Mouse (Mus musculus) telencephalon, adult 2 months (tissue): ENCODE data around the gene Hoxd1.

Experiments used
- DNase-seq: peaks from one replicate; pipeline ENCODE4 v3.0.0-alpha.2; 2011; ENCODE audit warnings: low read depth, low spot score

Gene Hoxd1

GRCm38 (mm10) chr2:74762522-74763244 lies at the start of gene Hoxd1:
Hoxd1 (plus strand) TSS chr2:74762980.
- no peak for DNase-seq

DNA sequence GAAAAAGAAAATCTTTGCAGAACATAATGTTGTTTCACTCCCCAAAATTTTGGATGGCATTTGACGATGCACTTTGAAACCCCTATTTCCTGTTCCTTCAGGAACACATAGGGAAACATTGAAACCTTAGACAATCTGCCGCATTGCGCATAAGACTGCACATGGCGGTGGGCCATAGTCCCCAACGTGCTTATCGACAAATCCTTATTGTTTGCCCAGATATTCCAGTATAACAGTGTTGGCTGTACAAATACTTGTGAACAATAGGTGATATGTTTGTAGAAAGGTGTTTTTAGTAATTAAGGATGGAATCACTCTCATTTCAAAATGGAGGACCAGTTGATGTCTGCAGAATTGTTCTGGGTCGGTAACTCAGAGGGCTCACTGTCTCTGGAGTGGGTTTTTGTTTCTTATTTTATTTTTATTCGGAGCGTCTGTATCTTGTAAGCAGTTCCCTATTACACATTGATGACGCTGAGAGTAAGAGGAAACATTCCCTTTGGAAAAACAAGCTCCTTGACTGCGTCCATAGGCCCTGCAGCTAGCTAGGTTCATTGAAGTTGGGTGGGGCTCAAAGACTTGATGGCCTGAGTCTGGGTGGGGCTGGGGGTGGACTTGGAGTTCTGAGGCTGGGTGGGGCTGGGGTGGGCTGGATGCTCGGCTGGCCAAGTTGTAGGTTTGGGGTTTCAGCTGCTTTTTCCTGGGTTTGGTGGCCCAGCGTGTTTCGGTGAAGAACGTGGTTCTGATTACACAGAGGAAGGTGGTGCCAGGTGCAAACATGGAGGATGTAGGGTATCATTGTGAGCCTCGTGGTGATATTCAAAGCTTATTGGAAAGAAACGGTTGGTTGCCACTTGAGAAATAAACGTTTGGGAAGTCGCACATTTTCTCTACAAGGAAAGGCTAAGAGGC lies 49.3 kb upstream of the Hoxd1 start:
- DNase-seq: no peak

DNA sequence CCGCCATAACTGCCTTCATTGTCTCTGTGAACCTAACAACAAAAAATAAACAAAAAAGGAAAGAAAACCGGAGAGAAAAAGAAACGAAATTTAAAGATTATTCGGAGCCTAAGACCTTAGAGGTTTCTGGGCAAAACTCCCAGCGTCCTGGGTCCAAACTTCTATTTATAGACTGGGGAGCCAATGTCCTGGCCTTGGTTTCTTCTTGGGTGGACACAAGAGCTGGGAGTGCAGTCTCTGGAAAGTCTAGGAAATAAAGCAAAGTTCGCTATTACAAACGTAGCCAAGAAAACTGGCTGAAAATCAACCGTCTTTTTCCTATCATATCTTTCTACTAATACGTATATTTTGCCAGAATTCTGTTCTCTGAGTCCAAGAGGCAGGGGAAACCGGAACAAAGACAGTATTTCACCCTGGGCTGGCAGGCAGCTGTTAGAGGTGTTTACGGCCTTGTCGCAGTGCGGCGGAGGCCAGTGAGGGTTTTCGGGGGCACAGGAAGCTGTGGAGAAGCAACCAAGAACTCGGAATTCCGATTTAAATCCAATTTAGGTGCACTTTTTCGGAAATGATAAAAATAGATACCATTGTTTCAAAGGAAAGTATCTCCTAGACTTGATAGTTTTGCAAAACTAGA lies 48.5 kb upstream of the Hoxd1 start:
- DNase-seq: no peak

DNA sequence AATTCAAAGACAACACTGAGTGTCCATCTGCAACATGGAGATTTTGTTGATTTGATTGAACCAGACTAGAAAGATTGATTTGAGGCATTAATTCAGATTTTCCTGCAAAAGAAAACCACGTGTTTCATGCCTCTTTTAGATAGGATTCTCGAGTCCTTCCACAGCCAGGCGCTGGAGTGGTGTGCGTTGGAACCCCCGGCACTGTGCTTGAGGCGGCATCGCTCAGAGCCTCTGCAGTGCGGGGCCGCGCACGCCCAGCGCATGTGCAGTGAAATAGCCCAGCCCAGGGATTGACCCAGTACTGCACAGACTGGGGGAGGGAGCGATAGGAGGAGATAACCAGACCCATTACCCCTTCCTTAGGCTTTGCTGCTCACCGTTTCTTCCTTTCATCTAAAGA lies 47.9 kb upstream of the Hoxd1 start:
- no peak for DNase-seq

- DNase-seq: peak; percentile 11
Measured at GRCm38 (mm10) chr2:74715504-74716241, 47.1 kb upstream of the Hoxd1 start.

DNA sequence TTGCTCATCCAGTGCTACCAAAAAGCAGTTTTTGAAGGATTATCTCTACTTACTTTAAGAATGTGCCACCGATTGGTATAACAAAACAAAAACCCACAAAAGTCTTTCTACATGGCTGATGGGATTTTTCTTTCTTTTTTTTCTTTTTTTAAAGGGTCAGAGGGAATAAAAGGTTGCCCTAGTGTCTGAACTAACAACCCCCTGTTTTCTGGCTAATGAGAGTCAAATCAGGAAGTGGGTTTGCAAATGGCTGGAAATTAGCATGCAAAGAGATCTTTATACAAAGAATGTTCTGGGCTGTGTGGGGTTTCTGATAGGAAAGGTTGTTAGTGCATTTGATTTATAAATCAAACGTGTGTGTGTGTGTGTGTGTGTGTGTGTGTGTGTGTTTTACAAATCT lies 42.4 kb upstream of the Hoxd1 start:
- no peak for DNase-seq

GRCm38 (mm10) chr2:74720955-74721491 lies 41.8 kb upstream of the Hoxd1 start:
- DNase-seq: no peak

GRCm38 (mm10) chr2:74721882-74722281 lies 40.9 kb upstream of the Hoxd1 start:
- DNase-seq: no peak

- no peak for DNase-seq
Measured at GRCm38 (mm10) chr2:74722949-74723348, 39.8 kb upstream of the Hoxd1 start.

DNA sequence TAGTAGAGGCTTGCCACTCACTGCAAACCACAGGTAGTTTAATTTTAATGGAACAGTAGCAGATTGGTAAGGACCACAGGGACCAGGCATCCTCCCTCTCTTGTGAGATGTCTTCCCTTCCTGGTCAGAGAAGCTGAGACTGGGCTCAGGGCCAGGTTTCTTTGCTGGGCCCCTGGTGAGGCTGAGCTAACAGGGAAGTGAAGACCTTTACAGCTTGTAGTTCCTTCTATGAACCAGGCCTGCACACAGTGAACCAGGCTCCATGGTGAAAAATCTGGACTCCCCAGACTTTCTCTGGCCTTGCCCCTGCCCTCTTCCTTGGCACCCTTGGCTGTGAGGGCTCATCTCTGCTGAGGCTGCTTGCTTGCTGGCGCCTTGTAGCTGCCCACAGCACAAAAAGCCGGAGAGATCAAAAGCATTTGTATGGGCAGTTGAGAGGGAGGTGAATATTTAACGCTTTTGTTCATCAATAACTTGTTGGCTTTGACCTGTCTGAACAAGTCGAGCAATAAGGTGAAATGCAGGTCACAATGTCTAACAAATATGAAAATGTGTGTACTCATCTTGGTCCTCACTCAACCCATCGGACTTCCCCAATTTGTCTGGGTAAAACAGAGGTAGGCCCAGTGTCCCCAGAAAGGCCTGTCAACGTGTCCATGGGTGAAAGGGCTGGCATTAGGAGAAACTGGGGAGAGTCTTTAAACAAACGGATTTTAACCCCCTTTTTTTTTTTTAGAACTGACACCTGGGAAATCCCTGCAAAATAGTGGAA lies 38.4 kb upstream of the Hoxd1 start:
- DNase-seq: no peak

DNA sequence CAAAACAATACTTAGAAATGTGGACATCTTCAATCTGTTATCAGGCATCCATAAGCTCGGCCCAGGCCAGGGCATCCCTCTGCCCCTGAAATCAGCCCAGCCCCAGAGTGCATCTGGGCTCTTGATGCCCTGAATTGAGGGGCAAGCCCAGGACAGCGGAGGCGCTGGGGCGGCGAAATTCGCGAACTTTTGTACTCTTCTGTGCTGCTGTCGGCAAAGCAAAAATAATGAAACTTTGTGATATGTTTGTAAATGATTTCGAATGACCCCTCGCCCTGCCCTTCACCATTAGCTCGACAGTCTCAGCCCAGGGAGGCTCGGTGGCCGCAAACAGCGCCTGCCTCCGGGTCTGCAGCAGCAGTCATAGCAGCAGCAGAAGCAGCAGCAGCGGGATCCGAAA lies 37.6 kb upstream of the Hoxd1 start:
- no peak for DNase-seq

- no peak for DNase-seq
Measured at GRCm38 (mm10) chr2:74726551-74726950, 36.2 kb upstream of the Hoxd1 start, which contains the start of gene Gm28230. Gm28230 (plus strand) TSS chr2:74726728.

DNA sequence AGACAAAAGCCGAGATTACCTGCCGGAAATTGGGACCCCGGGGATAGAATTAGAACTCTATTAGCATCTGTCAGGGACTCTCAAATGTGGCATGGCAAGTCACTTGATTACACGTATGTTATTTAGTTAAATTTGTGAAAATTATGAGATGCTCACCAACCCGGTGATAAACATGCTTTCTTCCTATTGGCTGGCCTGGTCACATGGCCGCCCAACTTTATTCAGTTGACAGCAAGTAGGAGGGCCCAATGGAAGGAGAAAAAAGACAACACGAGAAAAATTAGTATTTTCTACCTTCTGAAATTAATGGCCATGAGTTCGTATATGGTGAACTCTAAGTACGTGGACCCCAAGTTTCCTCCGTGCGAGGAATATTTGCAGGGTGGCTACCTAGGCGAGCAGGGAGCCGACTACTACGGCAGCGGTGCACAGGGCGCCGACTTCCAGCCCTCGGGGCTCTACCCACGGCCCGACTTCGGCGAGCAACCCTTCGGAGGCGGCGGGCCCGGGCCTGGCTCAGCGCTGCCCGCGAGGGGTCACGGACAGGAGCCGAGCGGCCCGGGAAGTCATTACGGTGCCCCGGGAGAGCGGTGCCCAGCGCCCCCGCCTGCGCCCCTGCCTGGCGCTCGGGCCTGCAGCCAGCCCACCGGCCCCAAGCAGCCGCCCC lies 35.7 kb upstream of the Hoxd1 start:
- DNase-seq: no peak

GRCm38 (mm10) chr2:74727640-74728302 lies 35.0 kb upstream of the Hoxd1 start:
- no peak for DNase-seq

DNA sequence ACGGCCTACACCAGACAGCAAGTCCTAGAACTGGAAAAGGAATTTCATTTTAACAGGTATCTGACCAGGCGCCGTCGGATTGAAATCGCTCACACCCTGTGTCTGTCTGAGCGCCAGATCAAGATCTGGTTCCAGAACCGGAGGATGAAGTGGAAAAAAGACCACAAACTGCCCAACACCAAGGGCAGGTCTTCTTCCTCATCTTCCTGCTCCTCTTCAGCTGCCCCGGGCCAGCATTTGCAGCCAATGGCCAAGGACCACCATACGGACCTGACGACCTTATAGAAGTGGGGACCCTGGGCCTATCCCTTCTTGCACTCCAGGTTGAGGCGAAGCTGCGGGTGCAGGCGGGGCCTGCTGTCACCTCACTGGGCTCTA lies 34.5 kb upstream of the Hoxd1 start:
- no peak for DNase-seq

DNA sequence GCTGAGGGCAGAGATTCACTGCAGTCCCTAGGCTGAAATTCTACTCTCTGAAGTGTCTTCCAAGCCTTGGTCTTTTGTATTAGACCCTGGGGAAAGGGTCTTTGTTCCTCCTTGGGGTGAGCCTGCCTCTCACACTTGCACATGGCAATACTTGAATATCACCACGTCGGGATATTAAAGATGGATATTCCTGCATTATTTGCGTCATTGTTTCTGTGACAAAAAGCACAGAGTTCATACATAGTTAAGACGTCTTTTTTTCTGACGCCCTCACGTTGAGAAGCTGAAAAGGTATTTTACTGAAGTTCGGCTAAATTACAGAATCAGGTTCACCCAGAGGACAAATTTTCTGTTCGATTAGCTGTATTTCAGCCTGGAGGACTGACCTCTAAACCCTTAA lies 32.4 kb upstream of the Hoxd1 start:
- DNase-seq: no peak

- DNase-seq: no peak
Measured at GRCm38 (mm10) chr2:74731055-74731454, 31.7 kb upstream of the Hoxd1 start.

- no peak for DNase-seq
Measured at GRCm38 (mm10) chr2:74731799-74732512, 30.8 kb upstream of the Hoxd1 start.
